Mouse (Mus musculus): ENCODE measurements around the gene Pigq. TPM values are rescaled to one million over a fixed set of nuclear protein-coding genes. Genes with fewer than 3 reads are reported as not detected.

Pigq gene
- polyA plus RNA-seq, 1 experiment from 2014 or later, result 58.0 TPM

GRCm38 (mm10) chr17:25956201-25956600 is 11.5 kb upstream of the Pigq start:
- peak overlapping the region; percentile 32; the same call in 1 of the 2 replicates for H3K9ac ChIP-seq (replicated peaks)
- H3K4me2 ChIP-seq (replicated peaks), result no peak overlapping the region

DNA sequence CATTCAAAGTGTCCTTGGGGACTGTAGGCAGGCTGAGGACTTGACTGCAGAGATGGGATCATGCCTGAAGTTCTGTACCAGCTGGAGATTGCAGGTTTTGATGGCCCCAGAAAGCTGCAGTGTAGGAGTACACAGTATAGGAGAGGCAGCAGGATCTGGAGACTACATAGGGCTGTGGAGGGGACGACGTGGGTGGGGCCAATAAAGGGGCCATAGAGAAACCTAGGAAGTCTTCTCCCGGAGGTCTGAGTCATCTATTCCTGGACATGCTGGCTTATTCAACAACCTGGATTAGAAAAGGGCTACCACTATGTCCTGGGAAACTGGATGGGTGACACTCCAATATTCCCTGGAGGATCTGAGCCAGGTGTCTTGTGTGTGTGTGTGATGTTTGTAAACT is 11.0 kb upstream of the Pigq start:
- Histone ChIP-seq H3K36me3 (peaks cover 31% of the 10 kb centered on the region), H3K9ac (replicated peaks) (no peak overlapping the region), H3K27ac (no peak overlapping the region), H3K4me2 (replicated peaks) (no peak overlapping the region), H3K4me3 (replicated peaks) (no peak overlapping the region), H3K4me1 (replicated peaks) (peaks cover 22% of the 10 kb centered on the region), H3K9me3 (no peaks in the 10 kb centered on the region), H3K27me3 (peaks cover 35% of the 10 kb centered on the region)
- no peak for ATAC-seq
- 80% methylated on average over 3 of the region's 3 CpGs for WGBS

More at GRCm38 (mm10) chr17:25956201-25956600, 11.5 kb upstream of the Pigq start:
- no peak overlapping the region for H3K27ac ChIP-seq
- H3K36me3 ChIP-seq, result peaks cover 33% of the 10 kb centered on the region
- 68% methylated on average over 7 of the region's 7 CpGs for WGBS
- no peak for ATAC-seq
- no peak overlapping the region for H3K4me3 ChIP-seq (replicated peaks)
- H3K27me3 ChIP-seq, result peaks cover 30% of the 10 kb centered on the region
- peaks cover 22% of the 10 kb centered on the region for H3K4me1 ChIP-seq (replicated peaks)
- H3K9me3 ChIP-seq, result no peaks in the 10 kb centered on the region

GRCm38 (mm10) chr17:25954671-25955070 is 9.9 kb upstream of the Pigq start:
- WGBS, result 80% methylated on average over 2 of the region's 2 CpGs
- H3K36me3 ChIP-seq, result peaks cover 20% of the 10 kb centered on the region
- ATAC-seq, result no peak
- no peak overlapping the region for H3K9ac ChIP-seq (replicated peaks)
- H3K4me1 ChIP-seq (replicated peaks), result peaks cover 22% of the 10 kb centered on the region
- H3K9me3 ChIP-seq, result no peaks in the 10 kb centered on the region
- no peak overlapping the region for H3K4me2 ChIP-seq (replicated peaks)
- H3K27ac ChIP-seq, result no peak overlapping the region
- H3K27me3 ChIP-seq, result peaks cover 46% of the 10 kb centered on the region
- no peak overlapping the region for H3K4me3 ChIP-seq (replicated peaks)

- peaks cover 47% of the 10 kb centered on the region for H3K27me3 ChIP-seq
- no peak overlapping the region for H3K27ac ChIP-seq
- no peak overlapping the region for H3K4me2 ChIP-seq (replicated peaks)
- WGBS, result 82% methylated on average over 5 of the region's 5 CpGs
- peaks cover 8% of the 10 kb centered on the region; the same call in 1 of the 2 replicates for H3K36me3 ChIP-seq
- no peak overlapping the region for H3K9ac ChIP-seq (replicated peaks)
- no peak overlapping the region for H3K4me3 ChIP-seq (replicated peaks)
- no peak for ATAC-seq
- peaks cover 22% of the 10 kb centered on the region for H3K4me1 ChIP-seq (replicated peaks)
- no peaks in the 10 kb centered on the region for H3K9me3 ChIP-seq
Measured at GRCm38 (mm10) chr17:25953161-25953560, 8.4 kb upstream of the Pigq start.

- 1% methylated on average over 53 of the region's 58 CpGs for WGBS
- no peak within 1 kb of the TSS for H3K27ac ChIP-seq
- peaks cover 17% of the 10 kb centered on the region for H3K4me1 ChIP-seq (replicated peaks)
- 0 out of 2 replicates have a peak within 1 kb of the TSS, but pooled peaks have one; percentile 16 for H3K9ac ChIP-seq (replicated peaks)
- H3K27me3 ChIP-seq, result peaks cover 47% of the 10 kb centered on the region
- no peaks in the 10 kb centered on the region for H3K36me3 ChIP-seq
- peak within 1 kb of the TSS; percentile 25 for H3K4me3 ChIP-seq (replicated peaks)
- peak within 1 kb of the TSS; percentile 46 for H3K4me2 ChIP-seq (replicated peaks)
- H3K9me3 ChIP-seq, result no peaks in the 10 kb centered on the region
- no peak for ATAC-seq
Measured at GRCm38 (mm10) chr17:25951803-25952623, 7.3 kb upstream of the Pigq start, which contains the start of gene A930017K11Rik. A930017K11Rik (minus strand) TSS chr17:25952565.

GRCm38 (mm10) chr17:25951225-25951802 is 6.6 kb upstream of the Pigq start:
- no peaks in the 10 kb centered on the region for H3K36me3 ChIP-seq
- no peaks in the 10 kb centered on the region for H3K9me3 ChIP-seq
- H3K4me3 ChIP-seq (replicated peaks), result peak overlapping the region; percentile 25
- peak overlapping the region; percentile 46 for H3K4me2 ChIP-seq (replicated peaks)
- H3K4me1 ChIP-seq (replicated peaks), result peaks cover 13% of the 10 kb centered on the region
- WGBS, result 1% methylated on average over 33 of the region's 33 CpGs
- no peak overlapping the region for H3K27ac ChIP-seq
- peaks cover 47% of the 10 kb centered on the region for H3K27me3 ChIP-seq
- ATAC-seq, result no peak
- no peak overlapping the region for H3K9ac ChIP-seq (replicated peaks)

DNA sequence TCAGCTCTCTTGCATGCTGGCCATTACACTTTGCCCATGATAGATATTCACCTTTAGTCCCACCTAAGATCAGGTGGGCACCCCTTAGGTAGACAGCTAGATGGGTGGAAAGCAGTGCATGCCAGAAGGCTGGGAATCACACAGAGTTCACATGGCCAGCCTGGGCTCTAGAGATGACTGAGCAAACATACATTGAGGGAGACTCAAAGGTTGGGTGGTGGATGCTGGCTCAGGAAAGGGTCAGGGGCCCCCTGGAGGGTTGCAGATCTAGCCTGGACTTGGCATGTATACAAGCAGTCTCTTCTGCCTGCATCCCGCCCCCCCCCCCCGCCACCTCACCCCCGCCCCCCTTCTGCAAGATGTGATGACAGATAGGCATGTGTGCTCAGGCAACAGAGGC is 6.0 kb upstream of the Pigq start:
- Histone ChIP-seq H3K4me3 (replicated peaks) (no peak overlapping the region), H3K9ac (replicated peaks) (no peak overlapping the region), H3K4me2 (replicated peaks) (no peak overlapping the region; the same call in 1 of the 2 replicates), H3K9me3 (no peaks in the 10 kb centered on the region), H3K4me1 (replicated peaks) (peaks cover 10% of the 10 kb centered on the region), H3K36me3 (no peaks in the 10 kb centered on the region), H3K27me3 (peaks cover 47% of the 10 kb centered on the region), H3K27ac (no peak overlapping the region)
- 33% methylated on average over 1 of the region's 3 CpGs for WGBS
- ATAC-seq, result no peak

GRCm38 (mm10) chr17:25949981-25950380 is 5.2 kb upstream of the Pigq start:
- no peak for ATAC-seq
- Histone ChIP-seq H3K4me3 (replicated peaks) (no peak overlapping the region), H3K4me1 (replicated peaks) (peaks cover 10% of the 10 kb centered on the region), H3K36me3 (no peaks in the 10 kb centered on the region), H3K27me3 (peaks cover 47% of the 10 kb centered on the region), H3K9ac (replicated peaks) (no peak overlapping the region), H3K4me2 (replicated peaks) (no peak overlapping the region), H3K9me3 (no peaks in the 10 kb centered on the region), H3K27ac (no peak overlapping the region)
- WGBS, result 68% methylated on average over 5 of the region's 5 CpGs

DNA sequence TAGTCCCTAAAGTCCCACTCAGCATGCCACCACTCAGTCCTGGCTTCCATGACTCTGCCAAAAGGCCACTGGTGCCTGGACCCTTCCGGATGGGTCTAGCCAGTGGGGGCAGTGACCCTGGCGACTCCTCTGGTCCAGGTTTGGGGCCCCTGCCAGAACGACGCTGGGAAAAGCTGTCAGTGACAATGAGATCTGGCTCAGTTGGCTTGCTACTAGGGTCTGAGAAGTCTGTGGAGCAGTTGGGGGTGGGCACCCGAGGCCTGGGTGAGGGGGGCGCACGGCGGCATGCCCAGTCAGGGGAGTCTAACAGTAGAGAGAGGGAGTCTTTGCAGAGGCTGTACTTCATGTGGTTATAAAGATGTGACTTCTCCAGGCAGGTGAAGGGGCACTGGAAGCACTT is 3.3 kb upstream of the Pigq start:
- Histone ChIP-seq H3K27ac (no peak overlapping the region), H3K9me3 (no peaks in the 10 kb centered on the region), H3K36me3 (no peaks in the 10 kb centered on the region), H3K4me3 (replicated peaks) (no peak overlapping the region), H3K9ac (replicated peaks) (no peak overlapping the region), H3K4me2 (replicated peaks) (no peak overlapping the region), H3K27me3 (peaks cover 35% of the 10 kb centered on the region), H3K4me1 (replicated peaks) (peaks cover 10% of the 10 kb centered on the region)
- WGBS, result 80% methylated on average over 8 of the region's 8 CpGs
- ATAC-seq, result no peak

DNA sequence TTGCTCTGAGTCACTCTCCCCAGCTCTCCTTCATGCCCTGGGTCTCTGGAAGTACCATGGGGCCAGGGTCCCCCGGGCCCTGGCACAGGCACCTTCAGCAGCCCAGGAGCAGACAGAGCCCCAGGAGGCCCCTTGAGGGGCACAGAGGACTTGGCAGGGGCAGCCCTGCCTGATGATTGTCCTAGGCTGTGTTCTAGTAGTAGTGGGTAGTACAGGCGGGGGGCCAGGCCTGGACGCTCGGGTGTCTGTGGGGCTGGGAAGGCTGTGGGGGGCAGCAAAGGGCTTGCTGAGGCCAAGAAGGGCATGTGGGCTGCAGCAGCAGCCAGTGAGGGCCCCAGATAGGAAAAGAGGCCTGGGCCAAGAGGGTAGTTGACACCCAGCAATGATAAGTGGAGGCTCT is 2.8 kb upstream of the Pigq start:
- Histone ChIP-seq H3K36me3 (no peaks in the 10 kb centered on the region), H3K4me2 (replicated peaks) (no peak overlapping the region), H3K4me1 (replicated peaks) (peaks cover 10% of the 10 kb centered on the region), H3K9ac (replicated peaks) (no peak overlapping the region), H3K27me3 (peaks cover 30% of the 10 kb centered on the region), H3K27ac (no peak overlapping the region), H3K9me3 (no peaks in the 10 kb centered on the region), H3K4me3 (replicated peaks) (no peak overlapping the region)
- ATAC-seq, result no peak
- WGBS, result 91% methylated on average over 4 of the region's 4 CpGs

- Histone ChIP-seq H3K9me3 (no peaks in the 10 kb centered on the region), H3K27me3 (peaks cover 23% of the 10 kb centered on the region), H3K9ac (replicated peaks) (no peak overlapping the region), H3K36me3 (no peaks in the 10 kb centered on the region), H3K27ac (no peak overlapping the region), H3K4me1 (replicated peaks) (peaks cover 14% of the 10 kb centered on the region), H3K4me2 (replicated peaks) (no peak overlapping the region), H3K4me3 (replicated peaks) (no peak overlapping the region)
- WGBS, result 85% methylated on average over 8 of the region's 8 CpGs
- ATAC-seq, result no peak
Measured at GRCm38 (mm10) chr17:25946891-25947290, 2.2 kb upstream of the Pigq start.

- no peak overlapping the region for H3K4me3 ChIP-seq (replicated peaks)
- WGBS, result 78% methylated on average over 7 of the region's 7 CpGs
- H3K4me2 ChIP-seq (replicated peaks), result no peak overlapping the region
- H3K27me3 ChIP-seq, result peaks cover 18% of the 10 kb centered on the region
- ATAC-seq, result no peak
- H3K4me1 ChIP-seq (replicated peaks), result peaks cover 9% of the 10 kb centered on the region
- H3K9me3 ChIP-seq, result no peaks in the 10 kb centered on the region
- H3K27ac ChIP-seq, result no peak overlapping the region
- H3K9ac ChIP-seq (replicated peaks), result no peak overlapping the region
- no peaks in the 10 kb centered on the region for H3K36me3 ChIP-seq
Measured at GRCm38 (mm10) chr17:25946349-25946748, 1.6 kb upstream of the Pigq start.
